Mouse (Mus musculus) 3T3-L1 (cell line): ENCODE measurements around the gene Gm1123.

Experiments used
- DNase-seq: peaks from one replicate; pipeline ENCODE4 v3.0.0-alpha.2; 2015; ENCODE audit warnings: low read depth, low spot score

The Gm1123 gene

DNA sequence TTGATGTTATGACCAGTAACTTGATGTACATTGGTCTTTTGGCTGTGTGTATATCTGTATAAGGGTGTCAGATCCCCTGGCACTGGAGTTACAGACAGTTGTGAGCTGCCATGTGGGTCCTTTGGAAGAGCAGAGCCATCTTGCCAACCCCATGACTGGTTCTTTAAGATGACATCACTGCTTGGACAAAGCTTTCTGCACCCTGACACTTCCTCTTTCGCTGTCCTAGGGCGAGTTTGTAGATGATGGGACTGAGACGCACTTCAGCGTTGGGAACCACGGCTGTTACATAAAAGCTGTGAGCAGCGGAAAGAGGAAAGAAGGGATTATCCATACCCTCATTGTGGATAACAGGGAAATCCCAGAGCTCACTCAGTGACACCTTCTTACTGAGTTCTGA is 34.2 kb downstream of the Gm1123 start:
- DNase-seq: no peak

GRCm38 (mm10) chr9:98999881-99000339 is 35.6 kb downstream of the Gm1123 start:
- no peak for DNase-seq

- no peak for DNase-seq
Observed at GRCm38 (mm10) chr9:98994103-98994502, 41.4 kb downstream of the Gm1123 start.

GRCm38 (mm10) chr9:98987131-98987530 is 48.4 kb downstream of the Gm1123 start:
- no peak for DNase-seq

DNA sequence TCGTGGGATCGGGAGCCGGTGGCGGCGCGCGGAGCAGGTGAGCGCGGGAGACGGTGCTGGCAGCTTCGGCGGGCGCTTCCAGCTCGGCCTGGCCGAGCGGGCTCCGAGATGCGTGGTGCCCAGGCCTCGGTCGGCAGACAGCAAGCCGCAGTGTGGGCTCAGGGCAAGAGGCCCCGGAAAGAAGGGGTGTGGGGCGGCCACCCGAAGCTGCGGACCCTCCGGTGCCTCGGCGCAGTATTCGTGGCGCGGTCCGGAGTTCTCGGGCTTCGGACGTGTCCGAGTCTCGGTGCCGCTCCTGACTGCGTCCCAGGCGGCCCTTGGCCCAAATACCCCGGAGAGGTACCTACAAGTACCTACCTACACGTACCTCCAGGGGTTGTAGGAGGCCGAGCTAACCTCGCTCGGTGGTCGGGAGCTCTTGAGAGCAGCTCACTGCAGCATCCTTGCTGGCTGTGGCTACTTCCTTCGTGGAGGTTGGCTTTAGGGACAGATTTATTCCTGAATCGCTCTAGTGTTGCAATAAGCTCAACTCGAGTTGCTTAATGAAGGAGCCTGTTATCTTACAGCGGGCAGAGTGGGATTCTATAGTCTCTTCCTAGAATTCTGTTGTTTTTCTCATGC is 48.9 kb downstream of the Gm1123 start:
- peak; percentile 25 for DNase-seq

GRCm38 (mm10) chr9:98985800-98986475 is 49.6 kb downstream of the Gm1123 start, which contains the start of gene Faim:
Gene Faim (plus strand): TSS chr9:98986373.
- peak; percentile 97 for DNase-seq

DNA sequence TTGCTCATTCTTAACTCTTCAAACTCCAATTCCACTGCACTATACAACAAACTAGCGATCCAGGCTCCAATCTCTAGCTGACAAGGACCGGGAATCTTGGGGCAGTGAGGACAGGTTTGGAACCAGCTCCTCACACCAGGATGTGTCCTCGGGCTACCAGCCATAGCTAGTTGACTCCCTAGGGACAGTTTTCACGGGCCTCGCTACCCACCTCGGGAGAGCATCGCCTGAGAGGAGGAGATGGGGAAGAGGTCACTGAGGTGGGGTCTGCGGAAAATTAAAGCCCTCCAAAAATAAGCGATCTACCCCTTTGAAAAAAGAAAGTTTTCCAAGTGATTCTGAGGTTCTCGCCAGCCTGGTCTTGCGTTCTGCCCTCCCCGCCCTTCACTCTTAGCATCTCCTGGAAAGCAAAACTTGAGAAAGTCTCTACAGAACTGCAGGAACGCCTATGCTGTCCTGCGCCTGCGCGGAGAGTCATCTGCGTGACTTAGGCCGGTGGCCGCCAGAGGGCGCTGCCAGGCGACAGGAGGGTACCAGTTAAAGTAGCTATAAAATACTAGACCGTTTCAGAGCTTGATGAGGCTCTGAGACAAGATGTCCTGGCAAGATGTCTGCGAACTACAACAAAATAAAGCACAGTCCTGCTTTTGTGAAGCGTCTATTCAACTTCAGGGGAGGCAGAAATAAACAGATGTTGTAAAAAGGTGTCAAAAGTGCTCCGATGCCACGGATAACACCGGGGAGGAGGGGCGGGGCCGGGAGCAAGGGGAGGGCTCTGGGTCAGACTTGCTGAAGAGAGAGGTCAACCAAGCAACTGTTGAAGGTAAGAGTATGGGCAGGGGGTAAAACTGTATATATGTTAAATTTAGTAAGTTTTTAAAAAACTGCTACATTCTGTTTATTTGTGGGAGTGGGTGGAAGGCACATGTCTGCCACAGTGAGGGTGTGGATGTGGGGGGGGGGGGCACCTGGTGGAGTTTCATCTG is 55.8 kb downstream of the Gm1123 start:
- DNase-seq: peak; percentile 88

DNA sequence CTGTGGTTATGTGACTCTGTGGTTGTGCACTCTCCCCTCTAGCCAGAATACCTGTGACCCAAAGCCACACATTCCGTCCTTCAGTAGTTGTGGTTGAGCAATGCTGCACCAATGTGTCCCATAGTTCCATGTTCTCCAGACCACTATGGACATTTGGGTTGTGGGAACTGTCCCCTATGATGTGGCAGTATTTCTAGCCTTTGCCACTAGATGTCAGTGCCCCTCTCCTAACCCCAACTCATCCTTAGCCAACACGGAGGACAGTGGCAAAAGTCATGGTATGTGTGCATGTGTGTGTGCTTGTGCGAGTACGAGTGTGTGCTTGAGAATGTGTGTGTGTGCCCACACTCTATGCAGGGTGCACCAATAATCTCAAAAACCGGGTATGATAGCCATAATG is 59.0 kb downstream of the Gm1123 start:
- DNase-seq: peak; percentile 36

DNA sequence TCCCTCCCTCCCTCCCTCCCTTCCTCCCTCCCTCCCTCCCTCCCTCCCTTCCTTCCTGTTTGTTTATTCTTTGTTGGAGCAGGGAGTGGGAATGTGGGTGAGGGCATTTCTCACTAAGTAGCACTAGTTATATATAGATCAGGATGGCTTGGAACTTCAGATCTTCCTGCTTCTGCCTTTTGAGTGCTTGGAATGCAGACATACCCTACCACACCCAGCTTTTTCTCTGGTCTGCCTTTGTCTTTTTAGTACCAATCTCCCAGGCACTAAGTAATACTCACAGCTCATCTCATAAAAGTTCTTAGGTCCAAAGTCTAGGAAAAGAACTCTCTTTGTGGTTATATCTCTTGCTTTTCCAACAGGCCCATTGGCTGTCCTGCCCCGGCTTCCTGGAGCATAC is 59.4 kb downstream of the Gm1123 start:
- no peak for DNase-seq

DNA sequence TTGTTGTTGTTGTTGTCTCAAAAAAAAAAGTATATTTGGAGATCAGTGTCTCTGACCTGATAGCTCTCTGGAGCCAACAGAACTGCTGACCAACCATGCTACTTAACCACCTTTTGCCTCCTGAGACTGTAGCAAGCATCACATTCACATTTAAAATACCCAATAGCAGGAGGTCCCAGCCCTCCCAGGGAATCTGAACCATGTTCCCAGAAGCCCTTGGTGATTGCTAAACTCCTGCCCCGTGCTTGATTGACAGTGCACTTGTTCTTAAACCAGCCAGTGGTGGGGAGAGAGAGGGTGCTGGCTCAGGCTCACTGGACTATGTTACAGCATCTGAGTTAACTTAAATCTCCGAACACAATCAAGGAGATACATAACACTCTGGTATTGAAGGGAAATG is 60.6 kb downstream of the Gm1123 start:
- DNase-seq: no peak

GRCm38 (mm10) chr9:98973561-98973960 is 62.0 kb downstream of the Gm1123 start:
- no peak for DNase-seq

GRCm38 (mm10) chr9:98973101-98973521 is 62.4 kb downstream of the Gm1123 start:
- DNase-seq: no peak

DNA sequence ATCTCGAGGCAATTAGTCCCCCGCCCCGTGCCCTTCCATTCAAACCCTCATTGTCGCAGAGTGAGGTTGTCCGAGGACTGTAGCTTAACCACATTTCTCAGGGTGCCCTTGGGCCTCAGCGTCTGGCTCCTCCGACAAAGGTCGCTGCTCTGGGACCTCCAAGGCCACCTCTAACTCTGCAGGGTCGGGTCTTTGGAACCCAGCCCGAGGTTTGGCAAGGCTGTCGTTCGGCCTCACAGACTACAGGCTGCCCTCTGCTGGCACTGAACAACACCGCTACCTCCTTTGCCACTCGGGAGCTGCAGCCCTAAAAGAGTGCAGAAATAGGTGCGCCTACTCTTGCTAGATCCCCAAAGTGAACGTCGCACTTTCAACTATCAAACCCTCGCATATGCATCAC is 70.4 kb downstream of the Gm1123 start:
- no peak for DNase-seq

- DNase-seq: no peak
Observed at GRCm38 (mm10) chr9:98963661-98964060, 71.9 kb downstream of the Gm1123 start.

DNA sequence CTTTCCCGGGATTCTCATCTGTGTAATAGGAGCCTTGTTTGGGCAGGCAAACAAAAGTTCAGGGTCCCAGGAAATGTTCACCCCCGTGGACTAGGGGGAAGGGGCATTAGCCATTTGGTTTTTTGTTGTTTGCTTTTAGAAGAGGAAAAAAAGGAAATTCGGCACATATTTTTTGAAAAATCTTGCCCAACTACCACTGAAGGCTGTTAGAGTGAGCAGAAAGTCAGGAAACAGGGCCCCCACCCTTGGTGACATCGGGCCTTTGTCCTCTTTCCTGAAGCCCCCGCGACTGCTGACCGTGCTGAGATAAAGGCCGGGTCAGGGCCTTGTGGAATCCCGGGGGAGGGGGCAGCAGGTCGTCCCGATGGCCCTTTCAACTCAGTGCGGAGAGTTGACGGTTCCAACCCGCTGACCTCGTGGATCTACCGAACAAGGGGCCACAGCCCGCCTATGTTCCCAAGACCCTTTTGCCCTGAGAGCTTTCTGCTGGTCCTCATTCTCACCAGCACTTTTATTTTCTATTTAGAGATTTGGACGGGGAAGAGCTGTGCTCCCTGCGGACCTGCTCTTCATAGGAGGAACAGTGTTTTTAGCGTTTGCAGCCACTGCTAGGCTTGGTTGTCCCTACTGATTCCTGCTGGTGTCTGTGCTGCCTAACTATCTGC is 72.9 kb downstream of the Gm1123 start:
- DNase-seq: no peak

- DNase-seq: no peak
Observed at GRCm38 (mm10) chr9:98961591-98962477, 73.7 kb downstream of the Gm1123 start.

- no peak for DNase-seq
Observed at GRCm38 (mm10) chr9:98960348-98960747, 75.2 kb downstream of the Gm1123 start.

DNA sequence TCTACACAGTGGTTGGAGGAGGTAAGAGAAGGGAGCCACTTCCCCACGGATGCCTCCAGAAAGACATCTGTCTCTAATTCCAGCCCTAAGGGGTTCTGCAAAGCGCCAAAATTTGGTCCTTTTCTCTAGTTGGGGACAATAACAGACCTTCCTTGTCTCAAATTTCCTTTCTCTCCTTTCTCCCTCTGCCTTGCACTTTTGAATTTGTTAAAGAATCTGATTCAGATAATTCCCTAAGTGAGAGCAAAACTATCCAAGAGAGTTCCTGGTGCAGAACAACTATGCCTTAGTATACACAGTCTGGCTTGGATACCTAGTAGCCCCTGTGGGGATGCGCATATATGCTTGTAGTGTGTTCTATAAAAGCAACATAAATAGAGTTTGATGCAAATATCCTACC is 75.7 kb downstream of the Gm1123 start:
- no peak for DNase-seq

- no peak for DNase-seq
Observed at GRCm38 (mm10) chr9:98958628-98959027, 76.9 kb downstream of the Gm1123 start.

DNA sequence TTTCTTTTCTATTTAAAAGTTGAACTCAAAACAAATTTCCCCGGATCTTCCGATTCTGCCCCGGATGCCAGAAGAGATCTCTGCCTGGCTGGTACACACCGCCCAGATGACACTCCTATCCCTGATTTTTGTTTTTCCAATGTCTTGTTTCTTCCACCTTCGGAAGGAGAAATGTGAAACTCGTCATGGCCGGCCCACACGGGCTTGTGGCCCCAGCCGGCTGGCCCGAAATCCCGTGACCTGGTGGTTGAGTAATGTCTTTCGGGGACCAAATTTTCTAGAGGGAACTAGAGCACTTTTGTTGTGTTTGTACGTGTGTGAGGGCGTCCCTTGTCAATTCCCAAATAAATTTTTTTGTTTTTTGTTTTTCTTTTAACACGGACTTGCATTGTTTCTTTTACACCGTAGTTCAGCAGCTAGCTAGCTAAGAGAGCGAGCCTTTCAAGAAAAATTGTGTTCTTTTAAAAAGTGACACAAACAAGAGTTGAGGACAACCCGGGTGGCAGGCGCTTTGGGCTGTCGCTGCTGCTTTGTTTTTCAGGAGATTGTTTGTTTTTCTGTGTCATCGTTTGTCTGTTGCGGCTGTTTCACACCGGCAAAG is 77.7 kb downstream of the Gm1123 start:
- DNase-seq: no peak
